Mouse (Mus musculus): Measurements from ENCODE around the gene Cdc45. TPM values are rescaled to one million over a fixed set of nuclear protein-coding genes. Genes with fewer than 3 reads are reported as not detected.

Cdc45 gene
- polyA plus RNA-seq, 1 experiment from 2014 or later: 48.7 TPM

DNA sequence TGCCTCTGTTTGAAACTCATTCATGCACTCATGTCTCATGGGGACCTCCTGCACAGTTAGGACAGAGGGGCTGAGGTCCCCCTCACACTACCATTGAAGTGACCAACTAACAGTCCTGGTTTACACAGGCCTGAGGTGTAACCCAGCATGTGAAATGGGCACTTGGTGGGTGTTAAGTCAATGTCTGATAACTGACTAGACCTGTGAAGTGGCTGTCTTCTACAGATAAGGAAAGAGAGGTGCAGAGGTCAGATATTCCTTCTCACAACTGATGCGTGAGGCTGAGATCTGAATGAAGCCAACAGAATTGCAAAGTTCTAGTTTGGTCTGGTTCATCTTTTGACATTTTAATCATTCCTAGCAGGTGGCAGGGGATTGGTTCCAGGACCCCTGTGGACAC lies 26.3 kb downstream of the Cdc45 start:
- 71% methylated on average over 1 of the region's 1 CpGs for WGBS
- Histone ChIP-seq H3K9me3 (replicated peaks) (no peaks in the 10 kb centered on the region), H3K9ac (no peak overlapping the region), H3K27me3 (no peaks in the 10 kb centered on the region), H3K36me3 (ENCODE audit: poor library complexity, severe bottlenecking) (peaks cover 84% of the 10 kb centered on the region), H3K4me1 (no peaks in the 10 kb centered on the region), H3K27ac (no peak overlapping the region), H3K4me3 (no peak overlapping the region), H3K4me2 (no peak overlapping the region)
- no peak for ATAC-seq

DNA sequence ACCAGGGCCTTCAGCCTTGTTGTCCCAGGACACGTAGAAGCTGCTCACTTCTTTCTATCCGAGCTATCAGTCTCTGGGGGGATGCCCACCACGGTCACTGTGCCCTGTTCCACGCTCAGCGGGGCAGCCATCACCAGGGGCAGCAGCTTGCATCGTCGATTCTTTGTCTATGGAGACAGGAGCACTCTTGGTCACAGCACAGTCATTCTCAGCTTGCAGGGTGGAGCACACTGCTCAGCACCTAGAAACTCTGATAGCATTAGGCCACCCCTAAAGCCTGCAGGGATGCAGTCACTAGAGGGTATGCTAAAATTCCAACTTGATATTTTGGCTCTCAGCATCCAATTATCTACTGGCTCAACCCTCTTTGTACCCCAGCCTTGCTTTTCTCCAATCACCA lies 26.8 kb downstream of the Cdc45 start:
- no peak for ATAC-seq
- WGBS: 86% methylated on average over 7 of the region's 7 CpGs
- Histone ChIP-seq H3K36me3 (ENCODE audit: poor library complexity, severe bottlenecking) (peaks cover 82% of the 10 kb centered on the region), H3K9me3 (replicated peaks) (no peaks in the 10 kb centered on the region), H3K4me1 (no peaks in the 10 kb centered on the region), H3K9ac (no peak overlapping the region), H3K27me3 (no peaks in the 10 kb centered on the region), H3K4me2 (no peak overlapping the region), H3K27ac (no peak overlapping the region), H3K4me3 (no peak overlapping the region)

DNA sequence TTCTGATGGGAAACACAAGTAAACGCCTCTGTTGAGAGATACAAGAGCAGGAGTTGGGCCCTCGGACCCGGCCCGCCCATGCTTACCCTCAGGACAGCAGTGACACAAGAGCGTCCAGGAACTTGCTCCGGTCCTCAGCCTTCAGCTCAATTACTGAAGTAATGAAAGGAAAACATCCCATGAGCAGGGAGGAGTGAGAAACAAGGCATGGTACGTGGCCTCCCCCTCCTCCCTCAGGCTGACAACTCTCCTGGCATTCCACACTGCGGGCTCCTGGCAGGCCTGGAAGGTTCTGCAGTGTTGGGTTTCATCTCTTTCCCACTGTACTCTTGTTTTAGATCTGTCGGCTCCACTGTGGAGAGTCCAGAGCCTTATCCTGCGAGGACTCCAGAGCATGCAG lies 30.0 kb downstream of the Cdc45 start:
- Histone ChIP-seq H3K27ac (no peak overlapping the region), H3K9ac (no peak overlapping the region), H3K4me1 (peaks cover 10% of the 10 kb centered on the region), H3K36me3 (ENCODE audit: poor library complexity, severe bottlenecking) (peaks cover 65% of the 10 kb centered on the region), H3K4me2 (no peak overlapping the region), H3K9me3 (replicated peaks) (no peaks in the 10 kb centered on the region), H3K4me3 (no peak overlapping the region), H3K27me3 (peaks cover 27% of the 10 kb centered on the region)
- ATAC-seq: no peak
- 89% methylated on average over 10 of the region's 10 CpGs for WGBS

DNA sequence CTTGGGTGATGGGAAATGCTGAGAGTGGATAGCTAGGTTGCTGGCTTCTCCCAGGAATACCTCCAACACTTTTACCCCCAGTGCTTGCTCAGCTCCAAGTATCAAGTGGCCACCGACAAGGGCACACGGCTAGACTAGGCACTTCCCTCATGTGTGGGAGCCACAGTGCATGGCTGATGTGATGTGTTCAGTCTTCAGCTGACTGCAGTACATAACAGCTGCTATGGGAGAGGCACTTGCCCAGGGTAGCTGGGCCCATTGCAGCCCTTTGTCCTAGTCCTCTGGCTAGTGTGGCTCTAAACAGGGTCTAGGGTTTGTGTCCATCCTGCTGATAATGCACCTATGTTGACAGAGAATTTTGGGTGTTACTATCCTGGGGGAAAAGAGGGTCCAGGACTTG lies 33.3 kb downstream of the Cdc45 start:
- Histone ChIP-seq H3K27me3 (peaks cover 55% of the 10 kb centered on the region), H3K9me3 (replicated peaks) (no peaks in the 10 kb centered on the region), H3K27ac (no peak overlapping the region), H3K4me1 (peaks cover 10% of the 10 kb centered on the region), H3K4me2 (no peak overlapping the region), H3K9ac (no peak overlapping the region), H3K4me3 (peak overlapping the region; percentile 39), H3K36me3 (ENCODE audit: poor library complexity, severe bottlenecking) (peaks cover 33% of the 10 kb centered on the region)
- WGBS: 51% methylated on average over 2 of the region's 2 CpGs
- ATAC-seq: no peak

DNA sequence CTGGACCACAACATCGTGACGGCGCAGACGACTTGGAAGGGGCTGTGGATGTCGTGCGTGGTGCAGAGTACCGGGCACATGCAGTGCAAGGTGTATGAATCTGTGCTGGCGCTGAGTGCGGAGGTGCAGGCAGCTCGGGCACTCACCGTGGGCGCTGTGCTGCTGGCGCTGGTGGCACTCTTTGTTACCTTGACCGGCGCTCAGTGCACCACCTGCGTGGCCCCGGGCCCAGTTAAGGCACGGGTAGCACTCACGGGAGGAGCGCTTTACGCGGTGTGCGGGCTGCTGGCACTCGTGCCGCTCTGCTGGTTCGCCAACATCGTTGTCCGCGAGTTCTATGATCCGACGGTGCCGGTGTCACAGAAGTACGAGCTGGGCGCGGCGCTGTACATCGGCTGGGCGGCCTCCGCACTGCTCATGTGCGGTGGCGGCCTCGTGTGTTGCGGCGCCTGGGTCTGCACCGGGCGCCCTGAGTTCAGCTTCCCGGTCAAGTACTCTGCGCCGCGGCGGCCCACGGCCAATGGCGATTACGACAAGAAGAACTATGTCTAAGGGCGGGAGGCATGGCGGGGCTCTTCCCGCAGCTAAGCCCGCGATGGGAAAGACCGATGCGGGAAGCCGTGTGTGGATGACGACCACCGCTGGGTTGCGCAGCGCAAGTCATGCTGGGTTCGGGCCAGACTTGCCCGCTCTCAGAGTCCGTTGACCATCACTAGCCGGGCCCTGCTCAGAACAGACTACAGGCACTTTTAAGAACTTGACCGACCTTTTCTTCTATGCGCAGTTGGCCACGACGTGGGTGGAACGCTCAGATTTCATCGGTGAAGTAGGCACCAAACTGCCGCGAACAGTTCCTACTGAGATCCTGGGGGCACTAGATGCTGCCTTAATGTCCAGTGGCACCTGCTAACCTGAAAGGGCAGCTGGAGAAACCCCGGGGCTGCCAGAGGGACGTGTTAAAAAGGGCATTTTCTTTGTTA lies 34.4 kb downstream of the Cdc45 start:
- H3K27me3 ChIP-seq: peaks cover 55% of the 10 kb centered on the region
- peaks cover 10% of the 10 kb centered on the region for H3K4me1 ChIP-seq

DNA sequence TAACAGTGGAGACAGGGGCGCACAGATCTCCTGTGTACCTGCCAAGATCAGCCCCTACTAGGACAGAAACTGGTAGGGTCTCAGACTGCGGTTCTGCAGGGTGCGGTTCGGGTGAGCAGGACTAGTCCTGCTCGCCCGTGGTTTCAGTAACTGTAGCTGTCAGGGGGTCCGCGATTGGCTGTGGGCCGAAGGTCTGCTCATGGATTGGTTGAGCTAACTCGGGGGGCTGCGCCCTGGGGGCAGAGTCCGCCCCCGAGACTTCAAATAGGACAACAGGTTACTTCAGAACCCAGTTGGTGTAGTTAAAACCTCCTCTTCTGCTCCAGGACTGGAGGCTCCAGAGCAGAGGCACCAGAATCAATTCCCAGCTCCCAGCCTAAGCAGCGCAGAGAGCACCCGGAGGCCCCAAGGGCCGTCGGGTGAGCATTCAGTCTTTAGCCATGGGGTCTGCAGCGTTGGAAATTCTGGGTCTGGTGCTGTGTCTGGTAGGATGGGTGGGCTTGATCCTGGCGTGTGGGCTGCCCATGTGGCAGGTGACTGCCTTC lies 35.2 kb downstream of the Cdc45 start, which contains the start of gene Cldn5:
TSS of gene Cldn5 (plus strand) at position 292 of the 545 bp plus-strand sequence.
- Histone ChIP-seq H3K4me3 (peak within 1 kb of the TSS; percentile 39), H3K36me3 (ENCODE audit: poor library complexity, severe bottlenecking) (peaks cover 19% of the 10 kb centered on the region), H3K27me3 (peaks cover 55% of the 10 kb centered on the region), H3K27ac (no peak within 1 kb of the TSS), H3K9ac (peak within 1 kb of the TSS; percentile 57; the same call in 1 of the 2 replicates), H3K4me2 (peak within 1 kb of the TSS; percentile 64), H3K4me1 (peaks cover 10% of the 10 kb centered on the region), H3K9me3 (replicated peaks) (no peaks in the 10 kb centered on the region)
- WGBS: 4% methylated on average over 19 of the region's 19 CpGs
- peak; percentile 63; the same call in 1 of the 2 replicates for ATAC-seq

More for the DNA sequence above, 34.4 kb downstream of the Cdc45 start:
- Histone ChIP-seq H3K36me3 (ENCODE audit: poor library complexity, severe bottlenecking) (peaks cover 26% of the 10 kb centered on the region), H3K9ac (peak overlapping the region; percentile 57; the same call in 1 of the 2 replicates), H3K4me2 (peak overlapping the region; percentile 64), H3K4me3 (peak overlapping the region; percentile 39), H3K9me3 (replicated peaks) (no peaks in the 10 kb centered on the region), H3K27ac (no peak overlapping the region)
- 3% methylated on average over 80 of the region's 80 CpGs for WGBS
- ATAC-seq: peak; percentile 56

DNA sequence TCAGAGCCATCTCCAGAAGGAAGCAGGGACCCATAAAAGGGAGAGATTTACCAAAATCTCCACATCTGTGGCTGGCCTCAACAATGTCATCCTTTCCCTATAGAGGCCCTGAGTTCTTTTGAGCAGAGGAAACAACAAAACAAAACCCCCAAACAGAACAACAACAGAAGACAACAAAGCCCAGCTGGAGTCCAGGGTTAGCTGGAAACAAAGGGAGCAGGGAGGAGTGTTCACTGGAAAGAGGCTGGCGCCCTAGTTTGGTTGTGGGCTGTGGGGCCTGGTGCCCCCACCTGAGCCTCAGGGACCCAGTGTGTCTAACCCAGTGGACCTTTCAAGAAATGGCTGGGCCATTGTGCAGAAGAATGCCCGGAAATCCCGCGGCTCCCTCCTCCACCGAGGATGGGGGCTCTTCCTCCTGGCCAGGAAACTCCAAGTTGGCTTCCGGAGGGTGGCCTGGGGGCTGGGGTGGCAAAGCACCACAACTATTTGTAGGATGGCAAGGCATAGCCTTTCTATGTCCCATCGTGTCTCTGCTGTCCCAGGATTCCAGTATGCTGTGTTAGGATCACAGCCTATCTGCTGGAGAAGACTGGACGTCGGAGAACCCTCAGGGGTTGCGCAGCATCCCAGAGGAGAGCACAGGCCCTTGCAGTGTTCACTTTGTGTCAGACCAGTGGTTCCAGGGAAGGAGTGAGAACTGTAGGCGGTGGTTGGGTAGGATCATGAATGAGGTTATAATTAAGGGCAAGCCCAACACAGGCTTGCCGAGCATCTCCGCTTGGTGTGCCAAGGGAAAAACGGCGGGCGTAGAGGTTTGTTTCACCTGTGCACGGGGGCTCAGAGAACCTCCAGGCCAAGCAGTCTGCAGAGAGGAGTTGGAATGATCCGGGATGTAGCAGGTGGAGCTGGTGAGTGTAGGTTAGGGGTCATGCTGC lies 35.9 kb downstream of the Cdc45 start:
- Histone ChIP-seq H3K4me1 (peaks cover 10% of the 10 kb centered on the region), H3K27me3 (peaks cover 55% of the 10 kb centered on the region), H3K9me3 (replicated peaks) (no peaks in the 10 kb centered on the region), H3K36me3 (ENCODE audit: poor library complexity, severe bottlenecking) (peaks cover 11% of the 10 kb centered on the region; the same call in 1 of the 2 replicates), H3K9ac (no peak overlapping the region), H3K27ac (no peak overlapping the region), H3K4me3 (0 out of 2 replicates have a peak overlapping the region, but pooled peaks have one; percentile 39), H3K4me2 (peak overlapping the region; percentile 64)
- WGBS: 20% methylated on average over 18 of the region's 18 CpGs
- ATAC-seq: no peak

DNA sequence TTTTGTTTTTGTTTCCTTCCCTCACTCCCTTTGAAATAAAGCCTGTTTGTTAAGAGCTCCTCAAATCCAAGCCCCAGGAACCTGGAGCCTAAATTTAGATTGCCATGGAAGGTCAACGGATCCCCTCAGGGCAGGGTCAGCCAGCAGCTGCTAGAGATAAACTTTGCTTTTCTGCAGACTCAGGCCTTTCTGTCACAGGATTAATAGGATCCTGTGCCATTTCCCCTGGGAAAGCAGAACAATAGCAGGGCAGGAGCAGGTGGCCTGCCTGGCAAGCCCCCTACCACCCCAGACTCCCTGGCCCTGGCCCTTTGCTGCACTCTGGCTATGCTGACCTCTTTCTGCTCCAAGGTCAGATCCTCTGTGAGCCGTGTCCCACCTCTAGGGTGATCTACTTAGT lies 37.9 kb downstream of the Cdc45 start:
- H3K4me2 ChIP-seq: no peak overlapping the region
- peaks cover 49% of the 10 kb centered on the region for H3K27me3 ChIP-seq
- 30% methylated on average over 2 of the region's 2 CpGs for WGBS
- ATAC-seq: no peak
- H3K27ac ChIP-seq: no peak overlapping the region
- no peak overlapping the region for H3K4me3 ChIP-seq
- H3K36me3 ChIP-seq (ENCODE audit: poor library complexity, severe bottlenecking): no peaks in the 10 kb centered on the region
- no peak overlapping the region for H3K9ac ChIP-seq
- H3K9me3 ChIP-seq (replicated peaks): no peaks in the 10 kb centered on the region
- H3K4me1 ChIP-seq: peaks cover 10% of the 10 kb centered on the region

DNA sequence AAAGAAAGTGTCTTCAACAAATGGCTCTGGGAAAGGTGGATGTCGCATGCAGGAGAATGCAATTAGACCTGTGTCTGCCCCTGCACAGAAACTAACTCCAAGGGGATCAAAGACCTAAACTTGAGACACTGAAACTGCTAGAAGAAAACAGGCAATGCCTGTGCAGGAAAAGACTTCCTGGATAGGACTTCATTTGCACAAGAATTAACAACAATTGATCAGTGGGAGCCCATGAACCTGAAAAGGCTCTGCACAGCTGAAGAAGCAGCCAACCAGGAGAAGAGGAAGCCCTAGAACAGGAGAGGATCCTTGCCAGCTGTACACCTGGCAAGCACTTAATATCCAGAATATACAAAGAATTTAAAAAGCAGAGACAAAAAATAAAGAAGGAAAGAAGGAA lies 42.3 kb downstream of the Cdc45 start:
- 31% methylated on average over 1 of the region's 1 CpGs for WGBS
- H3K4me1 ChIP-seq: no peaks in the 10 kb centered on the region
- no peak overlapping the region for H3K4me2 ChIP-seq
- peaks cover 5% of the 10 kb centered on the region for H3K27me3 ChIP-seq
- H3K4me3 ChIP-seq: no peak overlapping the region
- no peak overlapping the region for H3K9ac ChIP-seq
- H3K9me3 ChIP-seq (replicated peaks): no peaks in the 10 kb centered on the region
- no peak for ATAC-seq
- no peaks in the 10 kb centered on the region for H3K36me3 ChIP-seq (ENCODE audit: poor library complexity, severe bottlenecking)
- H3K27ac ChIP-seq: no peak overlapping the region

DNA sequence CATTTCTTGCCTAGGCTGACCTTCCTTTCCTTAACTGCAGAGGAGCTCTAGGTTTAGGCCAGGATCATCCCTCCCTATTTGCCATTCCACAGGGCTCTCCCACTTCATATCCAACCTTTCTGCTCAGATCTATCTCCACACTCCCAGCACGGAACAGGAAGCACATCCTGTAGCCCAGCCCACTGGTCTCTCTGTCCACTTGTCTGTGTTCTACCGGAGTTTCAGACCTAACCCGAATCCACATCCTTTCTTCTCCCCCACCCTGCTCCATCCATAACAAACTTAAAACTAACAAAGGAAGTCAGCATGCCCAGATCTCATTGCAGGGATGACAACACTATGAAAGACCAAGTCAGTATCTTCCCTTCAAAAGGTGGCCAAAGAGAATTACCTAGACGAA lies 45.4 kb downstream of the Cdc45 start:
- no peak overlapping the region for H3K27ac ChIP-seq
- no peaks in the 10 kb centered on the region for H3K36me3 ChIP-seq (ENCODE audit: poor library complexity, severe bottlenecking)
- 83% methylated on average over 4 of the region's 4 CpGs for WGBS
- H3K9me3 ChIP-seq (replicated peaks): no peaks in the 10 kb centered on the region
- no peaks in the 10 kb centered on the region for H3K4me1 ChIP-seq
- H3K4me3 ChIP-seq: no peak overlapping the region
- no peak for ATAC-seq
- no peak overlapping the region for H3K4me2 ChIP-seq
- no peak overlapping the region for H3K9ac ChIP-seq
- no peaks in the 10 kb centered on the region for H3K27me3 ChIP-seq

DNA sequence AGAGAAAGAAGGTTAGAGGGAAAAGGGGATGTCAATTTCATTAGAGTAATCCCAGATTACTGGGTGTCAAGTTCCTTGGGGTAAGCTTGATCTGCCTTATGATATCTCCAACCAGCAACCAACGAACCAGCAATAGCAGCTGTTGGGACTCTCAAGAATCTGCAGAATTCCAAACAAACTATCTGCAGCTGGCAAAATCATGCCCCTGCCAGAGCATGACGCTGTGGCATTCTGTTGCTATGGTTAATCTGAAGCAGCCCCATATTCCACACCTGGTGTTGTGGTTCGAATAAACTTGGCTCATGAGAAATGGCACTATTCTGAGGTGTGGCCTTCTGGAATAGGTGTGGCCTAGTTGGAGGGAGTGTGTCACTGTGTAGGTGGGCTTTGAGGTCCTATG lies 48.8 kb downstream of the Cdc45 start:
- H3K4me2 ChIP-seq: no peak overlapping the region
- H3K4me3 ChIP-seq: no peak overlapping the region
- no peak for ATAC-seq
- H3K27me3 ChIP-seq: no peaks in the 10 kb centered on the region
- H3K4me1 ChIP-seq: no peaks in the 10 kb centered on the region
- H3K9ac ChIP-seq: no peak overlapping the region
- no peak overlapping the region for H3K27ac ChIP-seq
- no peaks in the 10 kb centered on the region for H3K36me3 ChIP-seq (ENCODE audit: poor library complexity, severe bottlenecking)
- no peaks in the 10 kb centered on the region for H3K9me3 ChIP-seq (replicated peaks)
- 80% methylated on average over 3 of the region's 3 CpGs for WGBS
